Mouse (Mus musculus) c-Kit-negative CD71-positive TER-119-positive erythroid progenitor cells, embryonic 14.5 days (primary cell): ENCODE data around the gene Nup153.

ENCODE experiments used
- DNase-seq: peaks from one replicate; pipeline ENCODE4 v3.0.0-alpha.2; 2013; ENCODE audit warnings: low read depth, low spot score

Nup153 gene

GRCm38 (mm10) chr13:46728411-46728810, 671 bp upstream of the Nup153 start:
- peak; percentile 20 for DNase-seq

GRCm38 (mm10) chr13:46727038-46727836, 503 bp downstream of the Nup153 start:
- DNase-seq: peak; percentile 49

GRCm38 (mm10) chr13:46726288-46727037, 1.3 kb downstream of the Nup153 start:
- peak; percentile 45 for DNase-seq

DNA sequence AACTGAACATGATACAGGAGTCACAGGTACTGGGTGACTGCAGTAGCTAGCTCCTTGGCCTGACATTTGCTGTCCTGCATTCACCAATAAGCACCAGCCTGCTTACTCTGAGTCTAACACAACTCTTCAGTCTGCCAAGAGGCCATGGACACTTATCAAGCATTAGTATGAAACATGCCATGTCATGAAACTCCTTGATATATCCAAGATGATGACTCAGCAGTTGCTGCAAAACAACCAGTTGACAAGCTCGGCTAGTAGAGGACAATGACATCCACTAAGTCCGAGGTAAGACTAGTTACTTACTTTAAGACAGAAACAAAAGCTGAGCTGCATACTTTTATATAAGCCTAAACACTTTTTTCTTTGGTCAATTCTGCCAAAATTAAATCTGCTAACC, 2.5 kb downstream of the Nup153 start:
- peak; percentile 92 for DNase-seq

- peak; percentile 33 for DNase-seq
Observed at GRCm38 (mm10) chr13:46724371-46724770, 3.4 kb downstream of the Nup153 start.

DNA sequence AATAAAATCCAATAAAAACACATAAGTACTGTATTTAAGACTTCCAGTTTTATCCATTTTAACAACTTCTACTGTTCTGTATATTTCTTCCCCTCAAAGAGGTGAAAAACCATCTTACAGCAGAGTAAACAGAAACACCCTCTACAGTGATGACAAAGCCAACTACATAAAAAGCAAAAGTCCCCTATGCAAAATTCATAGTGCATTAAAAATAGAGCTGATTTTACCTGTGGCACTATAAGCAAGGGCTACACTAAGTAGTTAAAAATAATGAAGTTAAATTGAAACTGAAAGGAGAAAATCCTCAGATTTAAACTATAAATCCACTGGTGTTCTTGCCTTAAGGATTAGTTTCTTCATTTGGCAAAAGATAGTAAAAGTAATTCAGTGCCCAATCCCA, 6.7 kb downstream of the Nup153 start:
- no peak for DNase-seq

- no peak for DNase-seq
Observed at GRCm38 (mm10) chr13:46718893-46719400, 8.8 kb downstream of the Nup153 start.

GRCm38 (mm10) chr13:46715976-46716639, 11.6 kb downstream of the Nup153 start:
- no peak for DNase-seq

DNA sequence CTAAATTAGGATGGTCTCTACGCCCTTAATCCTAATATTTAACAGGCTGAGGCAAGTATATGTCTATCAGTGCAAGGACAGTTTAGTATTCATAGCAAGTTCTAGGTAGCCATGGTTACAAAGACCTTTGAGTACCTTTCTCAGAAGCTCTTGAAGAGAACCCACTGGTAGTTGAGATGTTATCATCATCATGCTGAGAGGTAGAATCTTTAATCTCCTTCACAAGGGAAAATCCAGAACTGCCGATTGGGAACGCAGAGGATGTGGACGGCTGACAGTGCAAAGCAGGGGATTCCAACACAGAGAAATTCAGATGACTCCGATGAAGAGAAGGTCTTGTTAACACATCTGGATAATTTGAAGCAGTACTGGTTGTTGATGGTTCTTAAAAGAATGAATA, 14.3 kb downstream of the Nup153 start:
- no peak for DNase-seq

GRCm38 (mm10) chr13:46703138-46703537, 24.6 kb downstream of the Nup153 start:
- no peak for DNase-seq

DNA sequence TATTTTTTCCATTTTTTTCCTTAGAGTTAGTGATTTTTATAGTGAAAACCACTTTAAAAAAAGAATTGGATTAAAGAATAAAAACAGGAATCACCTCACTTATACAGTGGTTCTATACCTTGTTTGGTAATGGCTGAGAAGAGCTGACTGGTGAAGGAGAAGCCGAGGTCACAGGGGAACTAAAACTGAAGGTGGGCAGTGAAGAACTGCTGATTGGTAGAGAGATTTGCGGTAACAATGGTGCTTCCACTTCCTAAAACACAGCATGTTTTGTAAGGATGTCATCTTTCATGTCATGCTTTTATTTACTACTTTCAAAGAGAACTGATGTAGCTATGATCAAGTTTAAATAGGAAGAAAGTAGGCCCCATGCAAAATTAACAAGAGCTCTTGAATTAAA, 26.3 kb downstream of the Nup153 start:
- DNase-seq: no peak

GRCm38 (mm10) chr13:46699372-46699771, 28.4 kb downstream of the Nup153 start:
- DNase-seq: no peak

- DNase-seq: no peak
Observed at GRCm38 (mm10) chr13:46696788-46697187, 31.0 kb downstream of the Nup153 start.

DNA sequence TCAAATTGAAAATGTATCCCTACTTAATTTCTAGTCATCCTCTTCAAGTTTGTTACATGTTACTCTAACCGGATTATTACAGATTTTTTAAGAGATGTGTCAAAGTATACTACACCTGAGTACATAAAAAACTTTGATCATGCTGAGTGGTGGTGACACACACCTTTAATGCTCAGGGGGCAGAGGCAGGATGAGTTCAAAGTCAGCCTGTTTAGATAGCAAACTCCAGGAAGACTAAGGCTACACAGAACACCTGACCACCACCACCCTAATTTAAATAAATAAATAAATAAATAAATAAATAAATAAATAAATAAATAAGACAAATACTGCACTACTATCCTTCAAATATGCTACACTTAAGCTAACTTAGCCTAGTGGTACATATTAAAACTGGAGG, 31.8 kb downstream of the Nup153 start:
- DNase-seq: no peak

DNA sequence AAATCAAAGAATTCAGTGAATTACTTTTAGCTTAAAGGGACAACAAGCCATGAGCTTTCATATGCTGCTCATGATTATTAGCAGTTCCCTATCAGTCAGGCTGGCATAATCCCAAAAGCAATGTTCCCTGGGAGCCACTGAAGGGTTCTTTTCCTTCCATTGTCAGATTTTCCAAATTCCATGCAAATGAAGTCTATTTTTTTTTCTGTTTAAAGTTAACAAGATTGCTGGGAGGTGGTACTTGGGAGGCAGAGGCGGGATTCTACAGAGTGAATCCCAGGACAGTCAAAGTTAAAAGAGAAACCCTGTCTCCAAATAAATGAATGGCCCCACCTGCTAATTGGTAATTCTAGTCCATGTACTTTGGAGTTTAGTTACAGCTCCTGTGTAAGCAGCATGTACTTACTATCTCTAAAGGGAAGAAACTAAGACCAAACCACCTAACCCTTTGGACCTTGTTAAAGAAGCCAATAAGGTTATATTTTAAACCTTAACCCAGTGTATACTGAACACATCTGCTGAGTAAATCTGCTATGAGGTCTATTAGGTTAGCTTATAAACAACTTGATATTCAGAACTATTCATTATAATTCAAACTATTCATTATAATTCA, 32.3 kb downstream of the Nup153 start:
- DNase-seq: no peak

DNA sequence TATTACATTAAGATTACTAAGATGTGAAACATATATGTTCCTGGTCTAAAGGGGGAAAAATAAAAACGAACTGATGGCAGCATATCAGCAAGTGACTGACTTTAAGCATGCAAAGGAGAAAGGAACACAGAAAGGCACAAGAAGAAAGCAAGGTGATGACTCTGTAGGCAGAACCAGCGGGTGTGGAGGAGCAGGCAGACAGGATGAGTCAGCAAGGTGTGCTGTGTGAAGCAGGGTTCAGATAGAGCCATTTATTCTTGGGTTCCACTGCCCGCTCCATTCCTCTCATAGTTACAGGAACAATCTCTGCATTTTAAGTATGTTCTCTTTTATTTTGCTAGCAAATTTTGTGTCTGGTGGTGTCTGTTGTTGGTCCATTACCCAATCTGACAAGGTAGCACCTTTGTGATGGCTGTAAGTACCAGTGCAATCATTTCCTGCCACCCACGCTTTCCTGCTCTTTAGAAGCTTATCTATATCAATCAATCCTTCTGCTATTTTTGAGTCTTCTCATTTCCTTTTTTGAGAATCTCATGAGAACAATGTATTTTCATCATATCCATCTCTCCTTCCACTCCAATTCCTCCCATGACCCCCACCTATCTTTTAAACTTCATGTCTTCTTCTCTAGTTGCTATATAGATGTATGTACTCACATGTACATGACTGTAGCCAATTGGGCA, 37.0 kb downstream of the Nup153 start:
- no peak for DNase-seq

GRCm38 (mm10) chr13:46683370-46683769, 44.4 kb downstream of the Nup153 start:
- no peak for DNase-seq

GRCm38 (mm10) chr13:46682921-46683320, 44.8 kb downstream of the Nup153 start:
- DNase-seq: no peak

DNA sequence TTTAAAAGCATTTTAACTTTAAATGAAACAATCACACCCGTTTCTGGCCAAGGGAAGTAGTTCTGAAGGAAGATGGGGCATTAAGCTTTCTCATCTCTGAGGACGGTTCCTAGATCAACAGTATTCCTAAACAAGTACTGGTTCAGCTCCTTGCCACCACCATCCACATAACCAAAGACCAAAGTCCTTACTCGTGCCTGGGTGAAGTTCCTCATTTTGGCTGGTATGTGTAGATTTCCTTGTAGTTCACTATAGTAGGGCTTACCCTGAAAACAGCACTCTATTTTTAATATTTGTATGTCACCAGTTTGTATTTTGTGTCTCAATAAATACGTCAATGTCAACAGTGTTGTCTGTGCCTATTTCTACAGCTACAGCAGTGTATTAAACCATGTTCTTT, 50.0 kb downstream of the Nup153 start:
- DNase-seq: no peak

DNA sequence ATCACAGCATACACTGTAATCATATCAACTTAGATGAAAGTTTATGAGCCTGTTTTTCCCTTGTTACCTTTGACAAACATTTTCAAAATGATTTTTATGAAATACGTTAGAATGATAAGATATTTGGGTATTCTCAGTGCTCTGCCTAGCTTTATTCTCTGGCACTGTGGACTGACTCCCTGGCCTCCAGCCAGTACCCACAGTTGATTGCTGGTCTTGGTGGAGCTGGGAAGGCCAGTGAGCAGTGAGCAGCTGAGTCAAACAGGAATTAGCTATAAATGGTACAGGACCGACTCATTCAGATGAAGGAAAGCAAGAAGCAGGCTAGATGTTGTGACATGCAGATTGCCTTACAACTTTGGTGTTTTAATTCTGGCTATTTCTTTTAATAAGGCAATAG, 53.1 kb downstream of the Nup153 start:
- DNase-seq: no peak

GRCm38 (mm10) chr13:46670514-46670913, 57.2 kb downstream of the Nup153 start:
- no peak for DNase-seq
